Mouse (Mus musculus) G1E (cell line): ENCODE data around the gene Gab2.

Source experiments
- CTCF ChIP-seq: IDR thresholded peaks from 2 replicates; pipeline ENCODE4 v1.5.1; 2012; ENCODE audit warnings: low read depth, low read length, inconsistent platforms, mixed read lengths
- POLR2AphosphoS5 ChIP-seq: IDR thresholded peaks from 2 replicates; pipeline ENCODE4 v1.6.1; 2012; ENCODE audit warnings: low read depth, low read length, inconsistent platforms; ENCODE audit not compliant: insufficient replicate concordance
- TAL1 ChIP-seq: conservative IDR thresholded peaks from 2 replicates; pipeline ENCODE4 v1.6.1; 2012; ENCODE audit warnings: low read depth, low read length, inconsistent platforms, mixed read lengths

DNA sequence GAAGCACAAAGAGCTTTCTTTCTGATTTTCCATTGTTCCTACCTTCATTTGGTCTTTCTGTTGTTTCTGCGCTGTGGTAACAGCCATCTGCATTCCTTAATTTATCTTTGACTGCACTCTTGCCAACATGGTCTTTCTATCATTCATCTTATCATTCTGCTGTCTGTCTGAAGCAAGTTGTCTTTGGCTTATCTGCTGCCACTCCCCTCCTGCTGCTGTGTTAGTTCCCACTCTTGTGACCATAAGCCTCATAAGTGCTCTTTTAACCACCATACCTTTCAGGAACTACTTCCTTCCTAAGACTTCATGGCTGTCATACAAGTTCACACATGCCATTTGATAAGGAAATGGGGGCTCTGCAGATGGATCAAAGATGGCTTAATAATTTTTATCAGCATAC lies 102.6 kb downstream of the Gab2 start:
- TF ChIP-seq CTCF (no peak), POLR2AphosphoS5 (no peak), TAL1 (peak; percentile 93)
